Mouse (Mus musculus): ENCODE measurements around the gene Hp. TPM values are rescaled to one million over a fixed set of nuclear protein-coding genes. Genes with fewer than 3 reads are reported as not detected.

Gene Hp
- not detected in 4 replicates for total RNA-seq (2023)

GRCm38 (mm10) chr8:109578900-109579301 is at the start of gene Hp:
Gene Hp, minus strand, starts transcription at chr8:109579172.

GRCm38 (mm10) chr8:109614243-109615210 is 35.6 kb upstream of the Hp start, which contains the start of gene Pkd1l3:
Gene Pkd1l3, plus strand, starts transcription at chr8:109614517.

GRCm38 (mm10) chr8:109608271-109609152 is 29.5 kb upstream of the Hp start, which contains the start of gene Dhodh:
Gene Dhodh, minus strand, starts transcription at chr8:109608673.

GRCm38 (mm10) chr8:109565498-109566333 is 13.3 kb downstream of the Hp start, which contains the start of the genes Dhx38 and Txnl4b:
Gene Dhx38, minus strand, starts transcription at chr8:109565861.
Gene Txnl4b, plus strand, starts transcription at chr8:109565892.

Other genes starting within 250 kb of the Hp start
- gene Pmfbp1, start 85.1 kb downstream of the Hp start, total RNA-seq (2023), result not detected in 4 replicates
- gene Dhx38, start 13.3 kb downstream of the Hp start, total RNA-seq (2023), result 81.0 to 87.6 TPM (median 84.8 TPM) in 4 replicates
- 4.4 to 6.8 TPM (median 5.5 TPM) in 4 replicates for gene Txnl4b, start 13.3 kb downstream of the Hp start, total RNA-seq (2023)
- gene Dhodh, start 29.5 kb upstream of the Hp start, total RNA-seq (2023), result 18.9 to 28.1 TPM (median 23.8 TPM) in 4 replicates
- gene Pkd1l3, start 35.3 kb upstream of the Hp start, total RNA-seq (2023), result 1.2 to 2.2 TPM (median 1.3 TPM) in 4 replicates
- gene Ist1, start 114.1 kb upstream of the Hp start, total RNA-seq (2023), result 105 to 121 TPM (median 114 TPM) in 4 replicates
- 25.1 to 27.9 TPM (median 26.7 TPM) in 4 replicates for gene Zfp821, start 126.4 kb upstream of the Hp start, total RNA-seq (2023)
- gene Atxn1l, start 158.6 kb upstream of the Hp start, total RNA-seq (2023), result 34.7 to 38.9 TPM (median 37.9 TPM) in 4 replicates
- gene Ap1g1, start 199.4 kb upstream of the Hp start, total RNA-seq (2023), result 83.4 to 104 TPM (median 92.7 TPM) in 4 replicates